Mouse (Mus musculus) retina, postnatal 7 days (tissue): ENCODE results near the gene Ppp1r36.
"Not testable (repeated sequence)": the region's sequence is repeated elsewhere in the genome, so short reads cannot be mapped to it uniquely, and the experiment has no call there.

Experiments
- DNase-seq: peaks from one replicate; pipeline ENCODE4 v3.0.0-alpha.2; 2012; ENCODE audit warnings: low read depth, low spot score

Gene Ppp1r36

GRCm38 (mm10) chr12:76397281-76397680, 20.1 kb upstream of the Ppp1r36 start:
- DNase-seq: no peak

GRCm38 (mm10) chr12:76401674-76402073, 15.7 kb upstream of the Ppp1r36 start:
- DNase-seq: no peak

DNA sequence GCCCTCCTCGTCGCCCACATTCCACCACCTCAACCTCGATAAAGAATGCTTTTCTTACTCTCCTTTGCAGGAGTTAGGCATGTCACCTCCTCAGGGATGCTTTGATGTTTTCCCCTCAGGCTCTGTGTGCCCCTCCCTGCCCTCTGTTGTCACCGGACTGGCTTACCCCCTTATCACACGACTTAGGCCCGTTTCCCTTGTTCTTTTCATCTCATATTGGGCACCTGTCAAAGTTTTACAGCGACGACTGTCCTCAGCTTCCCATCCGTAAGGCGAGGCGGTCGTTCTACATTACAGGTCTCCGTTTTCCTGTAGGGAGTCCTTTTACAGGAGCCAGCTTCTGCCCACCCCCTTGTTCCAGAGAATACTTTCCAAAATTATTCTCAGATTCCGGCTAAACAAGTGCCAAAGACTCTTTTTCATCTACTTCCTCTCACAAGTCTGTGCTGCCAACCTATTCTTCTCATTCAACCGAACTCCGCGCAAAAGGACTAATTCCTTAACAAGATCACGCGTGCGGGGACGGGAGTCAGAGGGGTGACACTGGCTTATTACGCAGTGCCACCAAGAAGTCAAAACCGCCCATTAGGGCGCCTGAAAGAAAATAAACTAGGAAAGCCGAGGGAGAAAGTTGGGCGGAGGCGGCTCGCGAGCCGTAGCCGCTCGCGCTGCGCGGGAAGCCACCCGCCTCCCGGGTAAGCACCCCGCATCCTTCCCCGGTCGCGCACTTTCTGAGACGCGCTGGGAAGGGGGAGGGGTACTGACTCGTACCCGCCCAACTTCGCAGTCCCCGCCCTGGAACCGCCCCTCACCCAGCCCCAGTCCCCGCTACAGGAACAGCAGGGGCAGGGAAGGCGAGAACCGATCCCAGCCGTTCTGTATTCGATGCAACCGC, 14.1 kb upstream of the Ppp1r36 start:
- no peak for DNase-seq

DNA sequence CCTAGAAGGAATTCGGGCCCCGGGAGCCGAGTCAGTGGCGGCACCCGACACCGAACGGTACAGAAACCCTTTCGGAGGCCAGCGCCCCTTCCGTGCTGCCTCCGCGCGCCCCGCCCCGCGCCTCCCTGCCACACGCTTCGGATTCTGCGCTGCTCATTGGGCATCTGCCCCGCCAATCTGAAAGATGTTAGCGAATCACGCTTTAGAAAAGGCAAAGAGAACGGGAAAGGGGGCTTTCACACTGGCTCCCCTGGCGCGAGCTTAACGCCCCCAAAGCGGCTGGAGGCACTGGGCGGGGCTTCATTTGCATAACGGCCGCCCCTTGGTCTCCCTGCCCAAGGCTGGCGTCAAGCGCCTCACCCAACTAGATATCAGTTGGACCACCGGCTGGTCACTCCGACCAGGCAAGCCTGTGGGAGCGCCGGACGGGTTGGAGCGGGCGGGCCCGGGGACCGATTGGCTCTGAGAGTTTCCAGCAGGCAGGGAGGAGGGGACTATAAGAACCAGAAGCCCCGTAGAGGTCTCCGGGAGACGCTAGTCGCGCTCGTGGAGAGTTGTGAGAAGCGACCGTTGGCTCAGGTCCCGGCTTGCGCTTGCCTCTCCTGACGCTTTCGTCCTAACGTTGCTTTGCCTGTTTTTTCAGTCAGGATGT, 13.3 kb upstream of the Ppp1r36 start, which contains the start of gene Hspa2:
Hspa2 (plus strand) TSS at position 291 of the 652 bp plus-strand sequence.
- DNase-seq: peak; percentile 99

DNA sequence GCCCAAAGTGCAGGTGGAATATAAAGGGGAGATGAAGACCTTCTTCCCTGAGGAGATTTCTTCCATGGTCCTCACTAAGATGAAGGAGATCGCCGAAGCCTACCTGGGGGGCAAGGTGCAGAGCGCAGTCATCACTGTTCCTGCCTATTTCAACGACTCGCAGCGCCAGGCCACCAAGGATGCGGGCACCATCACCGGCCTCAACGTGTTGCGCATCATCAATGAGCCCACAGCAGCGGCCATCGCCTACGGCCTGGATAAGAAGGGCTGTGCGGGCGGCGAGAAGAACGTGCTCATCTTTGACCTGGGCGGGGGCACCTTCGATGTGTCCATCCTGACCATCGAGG, 12.5 kb upstream of the Ppp1r36 start:
- no peak for DNase-seq

DNA sequence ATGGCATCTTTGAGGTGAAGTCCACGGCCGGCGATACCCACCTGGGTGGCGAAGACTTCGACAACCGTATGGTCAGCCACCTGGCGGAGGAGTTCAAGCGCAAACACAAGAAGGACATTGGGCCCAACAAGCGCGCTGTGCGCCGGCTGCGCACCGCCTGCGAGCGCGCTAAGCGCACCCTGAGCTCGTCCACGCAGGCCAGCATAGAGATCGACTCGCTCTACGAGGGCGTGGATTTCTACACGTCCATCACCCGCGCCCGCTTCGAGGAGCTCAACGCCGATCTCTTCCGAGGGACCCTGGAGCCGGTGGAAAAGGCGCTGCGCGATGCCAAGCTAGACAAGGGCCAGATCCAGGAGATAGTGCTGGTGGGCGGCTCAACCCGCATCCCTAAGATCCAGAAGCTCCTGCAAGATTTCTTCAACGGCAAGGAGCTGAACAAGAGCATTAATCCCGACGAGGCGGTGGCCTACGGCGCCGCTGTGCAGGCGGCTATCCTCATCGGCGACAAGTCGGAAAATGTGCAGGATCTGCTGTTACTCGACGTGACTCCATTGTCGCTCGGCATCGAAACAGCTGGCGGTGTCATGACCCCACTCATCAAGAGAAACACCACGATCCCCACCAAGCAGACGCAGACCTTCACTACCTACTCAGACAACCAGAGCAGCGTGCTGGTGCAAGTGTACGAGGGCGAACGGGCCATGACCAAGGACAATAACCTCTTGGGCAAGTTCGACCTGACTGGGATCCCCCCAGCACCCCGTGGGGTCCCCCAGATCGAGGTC, 12.0 kb upstream of the Ppp1r36 start:
- DNase-seq: no peak

- no peak for DNase-seq
These were observed 11.4 kb upstream of the Ppp1r36 start for GRCm38 (mm10) chr12:76405971-76406370.

DNA sequence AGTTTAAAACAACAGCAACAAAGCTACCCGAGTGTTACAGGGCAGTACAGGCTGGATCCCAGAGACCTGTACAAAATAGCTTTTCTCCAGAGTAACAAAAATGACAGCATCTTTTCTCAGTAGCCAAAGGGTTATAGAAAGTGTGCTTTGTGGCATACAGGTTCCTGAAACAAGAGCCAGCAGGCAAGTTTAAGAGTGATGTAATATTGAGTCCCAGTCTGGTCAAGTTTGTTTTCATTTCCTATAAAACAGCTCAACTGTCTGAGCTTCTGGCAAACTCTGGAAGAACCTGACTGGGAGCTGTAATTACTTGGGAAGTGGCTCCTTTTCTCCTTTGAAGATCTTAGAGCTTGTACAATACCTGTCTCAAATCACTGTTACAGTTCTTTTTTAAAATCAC, 10.2 kb upstream of the Ppp1r36 start:
- DNase-seq: no peak

DNA sequence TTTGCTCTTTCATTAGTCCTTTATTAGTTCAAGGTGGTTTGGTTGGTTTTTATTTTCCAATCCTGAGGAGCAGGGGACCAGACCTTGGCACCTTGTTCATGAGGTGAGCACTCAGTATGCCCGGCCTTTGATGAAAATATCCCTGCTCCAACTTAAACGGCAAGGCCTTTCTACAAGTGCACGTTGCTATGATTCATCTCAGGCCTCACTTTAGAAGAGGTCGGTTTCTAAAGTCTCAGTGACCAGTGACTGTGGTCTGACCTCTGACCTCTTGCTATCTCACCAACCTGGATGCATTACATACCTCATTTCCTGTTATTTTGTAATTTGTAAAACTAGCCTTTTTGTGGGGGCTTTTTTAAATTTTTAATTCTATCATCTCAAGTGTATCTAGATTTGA, 8.2 kb upstream of the Ppp1r36 start:
- DNase-seq: no peak

DNA sequence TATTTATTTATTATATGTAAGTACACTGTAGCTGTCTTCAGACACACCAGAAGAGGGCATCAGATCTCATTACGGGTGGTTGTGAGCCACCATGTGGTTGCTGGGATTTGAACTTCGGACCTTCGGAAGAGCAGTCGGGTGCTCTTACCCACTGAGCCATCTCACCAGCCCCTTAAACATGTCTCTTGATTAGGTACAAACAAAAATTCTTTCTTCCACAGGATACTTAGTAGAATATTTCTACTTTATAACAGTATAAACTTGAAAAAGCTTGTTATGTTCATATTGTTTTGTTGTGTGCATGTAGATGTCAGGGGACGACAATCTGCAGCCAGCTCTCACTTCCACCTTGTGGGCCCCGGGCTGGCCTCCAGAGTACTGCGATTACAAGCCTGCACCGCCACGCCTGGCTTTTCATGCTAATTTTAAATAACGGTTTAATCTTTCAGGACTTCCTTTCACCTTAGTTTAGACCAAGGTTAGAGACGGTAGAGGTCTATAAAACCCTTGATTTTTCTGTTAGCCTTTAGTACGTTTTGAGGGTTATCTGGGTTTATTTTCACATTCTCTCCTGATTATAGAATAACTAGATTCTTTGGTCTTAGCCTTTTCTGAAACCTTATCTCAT, 1.8 kb upstream of the Ppp1r36 start:
- no peak for DNase-seq

DNA sequence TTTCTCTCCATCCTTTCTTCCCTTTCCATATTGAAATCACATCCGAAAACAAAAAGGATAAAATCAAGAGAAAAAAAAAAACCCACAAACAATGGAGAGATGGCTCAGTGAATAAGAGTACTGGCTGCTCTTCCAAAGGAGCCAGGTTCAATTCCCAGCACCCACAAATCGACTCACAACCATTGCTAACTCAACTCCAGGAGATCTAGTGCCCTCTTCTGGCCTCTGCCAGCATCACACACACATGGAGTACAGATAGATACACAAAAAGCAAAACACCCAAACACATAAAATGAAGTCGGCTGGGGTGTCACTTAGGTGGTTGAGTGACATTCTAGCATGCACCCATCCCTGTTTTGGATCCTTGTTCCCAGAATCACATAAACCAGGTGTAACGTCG, 1.0 kb downstream of the Ppp1r36 start:
- no peak for DNase-seq

GRCm38 (mm10) chr12:76425256-76425655, 7.9 kb downstream of the Ppp1r36 start:
- DNase-seq: no peak

DNA sequence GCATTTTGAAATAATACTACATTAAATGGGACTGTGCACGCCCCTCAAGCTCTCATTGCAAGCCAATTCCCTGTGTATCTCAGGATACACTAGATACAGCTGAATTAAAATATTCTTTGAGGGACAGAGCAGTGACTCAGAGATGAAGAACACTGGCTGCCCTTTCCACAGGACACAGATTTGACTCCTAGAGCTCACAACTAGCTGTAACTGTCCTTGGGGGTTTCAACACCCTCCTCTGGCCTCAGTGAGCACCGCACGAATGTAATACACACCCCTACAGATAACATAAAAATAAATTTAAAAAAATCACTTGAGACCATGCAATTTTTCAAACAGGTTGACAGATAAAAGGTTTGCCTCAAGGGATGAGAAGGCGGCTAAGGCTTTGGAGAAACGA, 10.2 kb downstream of the Ppp1r36 start:
- DNase-seq: no peak

DNA sequence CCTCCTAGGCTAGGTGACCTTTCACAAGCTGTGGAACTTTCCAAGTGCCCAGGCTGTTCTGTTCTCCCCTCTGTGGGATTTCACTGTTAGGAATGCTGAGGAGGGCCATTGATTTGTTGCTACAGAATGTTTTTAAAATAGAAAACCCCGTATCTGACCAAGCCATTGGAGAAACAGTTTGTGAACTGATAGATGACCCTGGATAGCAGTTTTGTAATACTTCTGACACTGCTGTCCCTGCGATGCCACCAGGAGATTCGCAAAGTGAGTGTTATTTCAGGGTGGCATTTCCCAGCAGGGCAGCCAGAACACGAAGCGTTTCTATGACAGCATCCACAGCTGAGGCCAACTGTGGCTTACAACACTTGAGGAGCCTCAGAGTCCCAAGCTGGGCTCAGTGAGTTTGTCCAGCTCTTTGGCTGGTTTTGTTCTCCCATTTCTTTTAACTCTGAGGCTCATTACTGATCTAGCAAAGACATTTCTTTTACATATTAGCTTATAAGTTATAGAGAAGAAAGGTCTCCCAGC, 13.6 kb downstream of the Ppp1r36 start:
- no peak for DNase-seq

- DNase-seq: no peak
These were observed 14.1 kb downstream of the Ppp1r36 start for GRCm38 (mm10) chr12:76431431-76431830.

DNA sequence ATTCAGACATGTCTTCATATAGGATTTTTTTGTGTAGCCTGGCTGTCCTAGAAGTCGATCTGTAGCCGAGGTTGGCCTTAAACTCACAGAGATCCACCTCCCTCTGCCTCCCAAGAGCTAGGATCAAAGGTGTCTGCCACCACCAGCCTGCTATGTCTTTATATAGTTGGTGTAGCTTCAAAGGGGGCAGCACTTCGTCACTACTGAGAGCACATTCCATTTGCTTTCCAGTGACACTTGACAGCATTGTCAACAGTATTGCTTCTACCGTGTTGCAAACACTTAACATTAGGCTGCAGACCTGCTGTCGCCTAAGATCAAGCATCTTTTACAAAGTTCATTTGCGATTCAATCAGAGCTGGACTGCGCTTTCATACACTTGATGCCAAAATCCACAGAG, 16.8 kb downstream of the Ppp1r36 start:
- DNase-seq: no peak

DNA sequence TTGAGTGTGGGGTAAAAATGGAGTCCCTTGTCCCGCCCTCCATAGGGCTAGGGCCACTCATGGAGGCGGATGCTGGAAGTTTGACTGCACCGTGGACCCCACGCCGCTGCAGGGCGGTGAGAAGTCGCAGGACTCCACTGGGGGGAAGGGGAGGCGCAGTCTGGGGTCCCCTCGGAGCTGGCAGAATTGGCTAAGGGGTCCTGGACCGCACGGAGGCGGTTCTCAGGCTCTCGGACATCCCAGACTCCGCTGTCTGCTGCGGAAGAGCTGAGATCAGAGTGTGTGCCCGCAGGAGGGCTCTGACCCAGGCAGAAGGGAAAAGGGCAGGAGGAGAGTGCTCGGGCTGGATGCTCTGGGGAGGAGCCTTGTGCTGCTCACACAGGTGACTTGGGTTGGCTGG, 17.7 kb downstream of the Ppp1r36 start:
- no peak for DNase-seq

- no peak for DNase-seq
These were observed 18.2 kb downstream of the Ppp1r36 start for GRCm38 (mm10) chr12:76435549-76435948.

DNA sequence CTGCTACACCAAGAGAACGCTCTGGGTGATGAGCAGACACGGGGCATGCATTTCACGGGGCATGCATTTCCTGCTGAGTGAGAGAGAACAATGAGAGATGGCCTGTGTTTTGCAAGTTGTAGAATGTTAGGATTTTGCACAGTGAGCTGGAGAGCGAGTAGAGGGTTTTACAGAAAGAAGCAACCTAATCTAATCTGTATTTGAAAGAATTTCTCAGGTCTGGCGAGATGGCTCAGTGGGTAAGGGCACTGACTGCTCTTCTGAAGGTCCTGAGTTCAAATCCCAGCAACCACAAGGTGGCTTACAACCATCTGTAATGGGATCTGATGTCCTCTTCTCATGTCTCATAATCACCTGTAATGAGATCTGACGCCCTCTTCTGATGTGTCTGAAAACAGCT, 26.1 kb downstream of the Ppp1r36 start:
- not testable (repeated sequence) for DNase-seq

GRCm38 (mm10) chr12:76444359-76444772, 27.0 kb downstream of the Ppp1r36 start:
- no peak for DNase-seq

GRCm38 (mm10) chr12:76444862-76445261, 27.5 kb downstream of the Ppp1r36 start:
- DNase-seq: no peak

DNA sequence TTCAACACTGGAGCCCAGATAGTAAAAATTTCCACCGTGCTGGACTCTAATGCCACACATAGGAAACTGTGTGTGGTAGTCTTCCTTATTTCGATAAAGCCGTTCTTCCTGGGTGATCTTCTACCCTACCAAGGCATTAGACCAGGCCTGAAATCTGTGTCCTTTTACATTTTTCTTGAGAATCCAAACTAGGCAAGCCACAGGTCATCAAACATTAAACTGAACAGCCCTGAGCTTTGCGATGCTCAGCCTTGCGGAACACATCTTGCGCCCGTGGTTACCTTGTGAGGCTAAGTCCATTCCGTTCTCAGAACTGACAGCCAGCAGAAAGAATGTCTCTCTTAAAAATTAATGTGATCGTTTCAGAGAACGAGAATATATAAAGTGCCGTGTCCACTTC, 28.9 kb downstream of the Ppp1r36 start:
- no peak for DNase-seq
